Mouse (Mus musculus): ENCODE measurements around the gene Chd1.

- no peak for TF ChIP-seq GATA1 (IDR thresholded peaks at IDR 0.05; ENCODE audit: borderline replicate concordance, low read length)
- TF ChIP-seq FLI1 (IDR thresholded peaks at IDR 0.05; ENCODE audit: low read length), result no peak
Measured at GRCm38 (mm10) chr17:15815312-15816018, 110.7 kb downstream of the Chd1 start.

All from megakaryocyte, embryonic 14.5 days (primary cell).